9 mouse cellular contexts compared by ENCODE assay signal in genomic region chr5:143434421-143434820, GRCm38 (mm10). TPM values are rescaled to one million over a fixed set of nuclear protein-coding genes. Genes with fewer than 3 reads are reported as not detected.
DNase-seq lines count a peak whose midpoint lies in the region; ATAC-seq and TF ChIP-seq lines count a peak whose summit lies in the region.
"Had no signal": no experiment of that assay in that cellular context is flagged by ENCODE, and none has a peak within 500 bp of the region (broad histone marks: within the 10 kb centered on the region; RNA-seq: fewer than 3 reads in every experiment).

No protein-coding gene starts in this region.

- no peak overlapping the region for H3K4me2 ChIP-seq in forebrain, embryonic 11.5 days (ENCODE audit: low read depth, low read length, severe bottlenecking)
- no peak overlapping the region for H3K4me2 ChIP-seq in forebrain, embryonic 16.5 days (ENCODE audit: low read length)
- no peak overlapping the region for H3K4me2 ChIP-seq in CH12.LX (ENCODE audit: insufficient read depth, low read depth, poor library complexity, severe bottlenecking)
- H3K4me2 ChIP-seq in lung, embryonic 14.5 days: no peak overlapping the region

- TF ChIP-seq POLR2A in CH12.LX (IDR thresholded peaks at IDR 0.05; ENCODE audit: low read depth, low read length): no peak

- H3K4me1 ChIP-seq in forebrain, embryonic 11.5 days (replicated peaks; ENCODE audit: control insufficient read depth, insufficient read depth, low read length): no peaks in the 10 kb centered on the region
- H3K4me1 ChIP-seq in forebrain, embryonic 16.5 days (replicated peaks; ENCODE audit: control insufficient read depth, insufficient read depth, low read length): no peaks in the 10 kb centered on the region
- H3K4me1 ChIP-seq in CH12.LX (ENCODE audit: control insufficient read depth in 1 of 2, insufficient read depth in 2 of 2): no peaks in the 10 kb centered on the region
- no peaks in the 10 kb centered on the region for H3K4me1 ChIP-seq in lung, embryonic 14.5 days (ENCODE audit: insufficient read depth)

- dilution Hi-C loops in CH12.LX (cut with MboI; ENCODE audit: extremely low pct_ligation_motif_present, extremely low pct_unique_long_range_greater_than_20kb, low sequenced_read_pairs): no loop called here

- no peak for TF ChIP-seq EP300 in CH12.LX (IDR thresholded peaks at IDR 0.05; ENCODE audit: low read length)

- DNase-seq in forebrain, embryonic 11.5 days (ENCODE audit: low spot score): peak; percentile 81
- peak; percentile 73 for DNase-seq in CH12.LX (ENCODE audit: extremely low read depth)
- DNase-seq in c-Kit-negative CD71-positive TER-119-positive erythroid progenitor cells, embryonic 14.5 days (ENCODE audit: low read depth, low spot score): peak; percentile 64
- DNase-seq in gastrocnemius, adult 18-20 months (ENCODE audit: low spot score): peak; percentile 65
- peak; percentile 76 to 85 for DNase-seq in kidney, postnatal 25 days
- peak; percentile 76 for DNase-seq in lung, embryonic 14.5 days
- DNase-seq in spleen, adult 12 weeks (ENCODE audit: low spot score): peak; percentile 70

- H3K79me2 ChIP-seq in CH12.LX (replicated peaks; ENCODE audit: control insufficient read depth, extremely low read depth, insufficient read depth, poor library complexity, severe bottlenecking): no peaks in the 10 kb centered on the region

- H3K36me3 ChIP-seq in forebrain, embryonic 11.5 days (ENCODE audit: control insufficient read depth, insufficient read depth, low read length): no peaks in the 10 kb centered on the region
- no peaks in the 10 kb centered on the region for H3K36me3 ChIP-seq in forebrain, embryonic 16.5 days (ENCODE audit: control insufficient read depth, insufficient read depth)
- H3K36me3 ChIP-seq in CH12.LX (replicated peaks in 1 of 2; ENCODE audit: control insufficient read depth in 1 of 2, insufficient read depth in 1 of 2, low read length in 1 of 2): no peaks in the 10 kb centered on the region
- H3K36me3 ChIP-seq in lung, embryonic 14.5 days (ENCODE audit: insufficient read depth): no peaks in the 10 kb centered on the region

- no peak overlapping the region for H3K4me3 ChIP-seq in forebrain, embryonic 11.5 days (ENCODE audit: low read depth, low read length)
- H3K4me3 ChIP-seq in forebrain, embryonic 16.5 days (replicated peaks; ENCODE audit: low read length): no peak overlapping the region
- no peak overlapping the region for H3K4me3 ChIP-seq in CH12.LX (replicated peaks in 1 of 3; ENCODE audit: low read depth in 2 of 3, low read length in 2 of 3, poor library complexity in 1 of 3)
- no peak overlapping the region for H3K4me3 ChIP-seq in lung, embryonic 14.5 days (ENCODE audit: low read depth, low read length)

- WGBS in forebrain, embryonic 11.5 days: 9% methylated on average over 4 of the region's 4 CpGs
- WGBS in forebrain, embryonic 16.5 days: 8% methylated on average over 4 of the region's 4 CpGs
- 4% methylated on average over 4 of the region's 4 CpGs for WGBS in lung, embryonic 14.5 days

- H3K27me3 ChIP-seq in forebrain, embryonic 11.5 days (ENCODE audit: control insufficient read depth, insufficient read depth, low read length): no peaks in the 10 kb centered on the region
- no peaks in the 10 kb centered on the region for H3K27me3 ChIP-seq in forebrain, embryonic 16.5 days (replicated peaks; ENCODE audit: control insufficient read depth, insufficient read depth, low read length)
- no peaks in the 10 kb centered on the region for H3K27me3 ChIP-seq in CH12.LX (replicated peaks)
- H3K27me3 ChIP-seq in lung, embryonic 14.5 days (ENCODE audit: insufficient read depth, low read length): no peaks in the 10 kb centered on the region

- H3K9me3 ChIP-seq in forebrain, embryonic 11.5 days (ENCODE audit: control insufficient read depth, low read length): no peaks in the 10 kb centered on the region
- no peaks in the 10 kb centered on the region for H3K9me3 ChIP-seq in forebrain, embryonic 16.5 days (ENCODE audit: control insufficient read depth, low read length)
- no peaks in the 10 kb centered on the region for H3K9me3 ChIP-seq in CH12.LX (replicated peaks; ENCODE audit: low read length)
- H3K9me3 ChIP-seq in lung, embryonic 14.5 days (ENCODE audit: low read depth, low read length): no peaks in the 10 kb centered on the region

- H3K9ac ChIP-seq in forebrain, embryonic 11.5 days (ENCODE audit: low read length): no peak overlapping the region
- no peak overlapping the region for H3K9ac ChIP-seq in forebrain, embryonic 16.5 days (replicated peaks; ENCODE audit: low read depth, low read length)
- H3K9ac ChIP-seq in CH12.LX (ENCODE audit: insufficient read depth, low read depth): no peak overlapping the region
- H3K9ac ChIP-seq in lung, embryonic 14.5 days: no peak overlapping the region

- peak; percentile 98 for TF ChIP-seq RAD21 in CH12.LX (IDR thresholded peaks at IDR 0.05; ENCODE audit: low read depth, low read length)

- TF ChIP-seq CTCF in CH12.LX (conservative IDR thresholded peaks at IDR 0.05 in 1 of 2, IDR thresholded peaks at IDR 0.05 in 1 of 2; ENCODE audit: low read depth in 2 of 2, low read length in 2 of 2): peak; percentile 88 to 96
- peak; percentile 78 for TF ChIP-seq CTCF in lung, embryonic 14.5 days (IDR thresholded peaks at IDR 0.05; ENCODE audit: low read depth)

- in situ Hi-C loops in CH12.LX (cut with MboI; ENCODE audit: low pct_ligation_motif_present, low pct_unique_long_range_greater_than_20kb, low sequenced_read_pairs): loop anchor here (10.0 kb wide), 1 partner anchor 290 kb away; no protein-coding TSS in a partner anchor

- ATAC-seq in forebrain, embryonic 11.5 days (replicated peaks; ENCODE audit: low FRiP score): no peak
- no peak for ATAC-seq in forebrain, embryonic 16.5 days
- ATAC-seq in lung, embryonic 14.5 days (ENCODE audit: insufficient read depth): no peak

- H3K27ac ChIP-seq in forebrain, embryonic 11.5 days (ENCODE audit: low read depth, low read length): no peak overlapping the region
- H3K27ac ChIP-seq in forebrain, embryonic 16.5 days (ENCODE audit: low read length): no peak overlapping the region
- H3K27ac ChIP-seq in CH12.LX (ENCODE audit: insufficient read depth, low read depth): no peak overlapping the region
- H3K27ac ChIP-seq in lung, embryonic 14.5 days (ENCODE audit: low read depth): no peak overlapping the region
- H3K27ac ChIP-seq: macrophage had no signal

TF ChIP-seq in CH12.LX, 34 proteins besides CTCF, POLR2A, EP300 and RAD21:
- TF ChIP-seq BHLHE40 (IDR thresholded peaks at IDR 0.05; ENCODE audit: low read depth, low read length) (no peak), ZC3H11A (IDR thresholded peaks at IDR 0.05; ENCODE audit: low read depth, low read length) (peak; percentile 29), SMC3 (IDR thresholded peaks at IDR 0.05; ENCODE audit: low read depth, low read length) (peak; percentile 89), RCOR1 (conservative IDR thresholded peaks at IDR 0.05; ENCODE audit: low read depth, low read length) (no peak), SIN3A (IDR thresholded peaks at IDR 0.05; ENCODE audit: low read length) (no peak)

RNA-seq across cellular contexts. Expression of gene Daglb, which starts 30.0 kb away (rescaled TPM):
- 12.5 and 13.8 TPM in 2 replicates for polyA plus RNA-seq in forebrain, embryonic 11.5 days (2014; fragmentation: Nextera tagmentation; extraction: Ambion mirVana)
- polyA plus RNA-seq in forebrain, embryonic 16.5 days (2015; fragmentation: Nextera tagmentation; extraction: Ambion mirVana): 16.6 and 17.7 TPM in 2 replicates
- 10.4 and 10.8 TPM in 2 replicates for total RNA-seq in CH12.LX (2012; rRNA removed)
- 11.9 and 12.1 TPM in 2 replicates for total RNA-seq in CH12.LX (2014; rRNA removed)
- 10.8 and 11.4 TPM in 2 replicates for polyA plus RNA-seq in CH12.LX (2012; ENCODE audit: insufficient read length, low read depth)
- 1 to 10 TPM; 9.3 to 9.5 TPM for total RNA-seq in gastrocnemius, adult 18-20 months (2021)
- 7.3 and 9.2 TPM in 2 replicates for polyA plus RNA-seq in lung, embryonic 14.5 days (2014; fragmentation: Nextera tagmentation; extraction: Ambion mirVana)

RNA-seq across cellular contexts. Expression of gene Kdelr2, which starts 30.8 kb away (rescaled TPM):
- 190 and 196 TPM in 2 replicates for polyA plus RNA-seq in forebrain, embryonic 11.5 days (2014; fragmentation: Nextera tagmentation; extraction: Ambion mirVana)
- 124 and 142 TPM in 2 replicates for polyA plus RNA-seq in forebrain, embryonic 16.5 days (2015; fragmentation: Nextera tagmentation; extraction: Ambion mirVana)
- total RNA-seq in CH12.LX (2012; rRNA removed) (77.7 and 91.7 TPM in 2 replicates), CH12.LX (2014; rRNA removed) (105 and 117 TPM in 2 replicates)
- polyA plus RNA-seq in CH12.LX (2012; ENCODE audit: insufficient read length, low read depth): 53.2 and 75.7 TPM in 2 replicates
- 10 to 100 TPM; 32.2 to 32.5 TPM for total RNA-seq in gastrocnemius, adult 18-20 months (2021)
- 343 and 370 TPM in 2 replicates for polyA plus RNA-seq in lung, embryonic 14.5 days (2014; fragmentation: Nextera tagmentation; extraction: Ambion mirVana)
